Mouse (Mus musculus) limb, embryonic 14.5 days (tissue): ENCODE data around the gene Snapin. TPM values are rescaled to one million over a fixed set of nuclear protein-coding genes. Genes with fewer than 3 reads are reported as not detected.

ENCODE experiments used
- ATAC-seq: fragments of 200-750 bp; cut with Nextera tagmentation; 2 replicates; pipeline ENCODE4 v1.8.0; 2017; ENCODE audit warnings: low read depth, moderate number of reproducible peaks, moderate TSS enrichment; ENCODE audit not compliant: low FRiP score
- DNase-seq: peaks from one replicate; pipeline ENCODE4 v3.0.0-alpha.2; 2015; ENCODE audit warnings: low spot score
- H3K27ac ChIP-seq: fragments of 300-500 bp; sonication (generic); replicated peaks from 2 replicates; pipeline ENCODE4 v1.5.1; 2014; ENCODE audit warnings: low read depth, mild to moderate bottlenecking, low read length, moderate library complexity, mixed read lengths
- H3K27me3 ChIP-seq: fragments of 300-500 bp; sonication (generic); 2 replicates; pipeline ENCODE4 v1.6.1; 2014; ENCODE audit warnings: low read length, mixed read lengths; ENCODE audit not compliant: control insufficient read depth, insufficient read depth
- H3K36me3 ChIP-seq: fragments of 300-500 bp; sonication (generic); 2 replicates; pipeline ENCODE4 v1.6.1; 2014; ENCODE audit warnings: mild to moderate bottlenecking, low read length, moderate library complexity, mixed read lengths; ENCODE audit not compliant: control insufficient read depth, insufficient read depth
- H3K4me1 ChIP-seq: fragments of 300-500 bp; sonication (generic); 2 replicates; pipeline ENCODE4 v1.6.1; 2014; ENCODE audit warnings: antibody characterized with exemption, low read length, mixed read lengths; ENCODE audit not compliant: control insufficient read depth, insufficient read depth
- H3K4me2 ChIP-seq: fragments of 300-500 bp; sonication (generic); replicated peaks from 2 replicates; pipeline ENCODE4 v1.6.1; 2014; ENCODE audit warnings: low read depth, mild to moderate bottlenecking, low read length, moderate library complexity; ENCODE audit not compliant: severe bottlenecking
- H3K4me3 ChIP-seq: fragments of 300-500 bp; sonication (generic); replicated peaks from 2 replicates; pipeline ENCODE4 v1.5.1; 2014; ENCODE audit warnings: low read length
- H3K9ac ChIP-seq: fragments of 300-500 bp; sonication (generic); 2 replicates; pipeline ENCODE4 v1.6.1; 2014; ENCODE audit warnings: mild to moderate bottlenecking, low read depth, low read length, moderate library complexity; ENCODE audit not compliant: severe bottlenecking
- H3K9me3 ChIP-seq: fragments of 300-500 bp; sonication (generic); 2 replicates; pipeline ENCODE4 v1.6.1; 2016; ENCODE audit warnings: low read length; ENCODE audit not compliant: control insufficient read depth
- POLR2A ChIP-seq: fragments of 200-500 bp; IDR thresholded peaks from 2 replicates; pipeline ENCODE4 v1.8.0; 2012; ENCODE audit warnings: inconsistent platforms, mild to moderate bottlenecking, moderate library complexity, borderline replicate concordance; ENCODE audit not compliant: insufficient read depth, insufficient read length; ENCODE audit errors: extremely low read depth
- WGBS: fragments of 180-500 bp; shearing (Covaris S2); extraction: QIAGEN DNeasy Blood & Tissue Kit; methylation state at CpG from one replicate; pipeline ENCODE4 v1.1.7; 2014; 5-methylcytosine and 5-hydroxymethylcytosine counted together
- polyA plus RNA-seq, 2 experiments: library from polyadenylated mRNA; depleted of rRNA in 1 of 2; stranded (reverse) in 1 of 2; unstranded in 1 of 2; fragments of >200 nt; fragmentation: Nextera tagmentation in 1 of 2; extraction: Ambion mirVana in 1 of 2; gene quantifications; 2 replicates each; pipeline versions ENCODE4 v1.2.1 to v1.2.3; 2012 to 2014

The Snapin gene
- polyA plus RNA-seq, 2 experiments, result 54.8 to 87.6 TPM

- Histone ChIP-seq H3K9me3 (no peaks in the 10 kb centered on the region), H3K36me3 (no peaks in the 10 kb centered on the region), H3K27me3 (peaks cover 41% of the 10 kb centered on the region), H3K4me2 (peak overlapping the region; percentile 79), H3K27ac (no peak overlapping the region), H3K4me3 (peak overlapping the region; percentile 40), H3K4me1 (0 out of 2 replicates have a peak, but pooled peaks cover 2% of the 10 kb centered on the region), H3K9ac (peak overlapping the region; percentile 17; the same call in 1 of the 2 replicates)
- ATAC-seq, result no peak
- no peak for TF ChIP-seq POLR2A
- no peak for DNase-seq
- 11% methylated on average over 37 of the region's 37 CpGs for WGBS
Observed at GRCm38 (mm10) chr3:90464552-90465080, 26.2 kb downstream of the Snapin start.

- H3K9me3 ChIP-seq, result no peaks in the 10 kb centered on the region
- peaks cover 41% of the 10 kb centered on the region for H3K27me3 ChIP-seq
- DNase-seq, result no peak
- ATAC-seq, result no peak
- 0 out of 2 replicates have a peak, but pooled peaks cover 2% of the 10 kb centered on the region for H3K4me1 ChIP-seq
- H3K27ac ChIP-seq, result no peak overlapping the region
- WGBS, result 41% methylated on average over 7 of the region's 7 CpGs
- no peak for TF ChIP-seq POLR2A
- no peak overlapping the region for H3K9ac ChIP-seq
- H3K4me3 ChIP-seq, result no peak overlapping the region
- no peaks in the 10 kb centered on the region for H3K36me3 ChIP-seq
- no peak overlapping the region for H3K4me2 ChIP-seq
Observed at GRCm38 (mm10) chr3:90462579-90462978, 28.3 kb downstream of the Snapin start.

- Histone ChIP-seq H3K4me2 (no peak overlapping the region), H3K36me3 (no peaks in the 10 kb centered on the region), H3K27ac (no peak overlapping the region), H3K4me1 (0 out of 2 replicates have a peak, but pooled peaks cover 2% of the 10 kb centered on the region), H3K27me3 (peaks cover 41% of the 10 kb centered on the region), H3K9me3 (no peaks in the 10 kb centered on the region), H3K4me3 (no peak overlapping the region), H3K9ac (no peak overlapping the region)
- WGBS, result 86% methylated on average over 3 of the region's 3 CpGs
- ATAC-seq (no peak), DNase-seq (no peak)
- no peak for TF ChIP-seq POLR2A
Observed at GRCm38 (mm10) chr3:90461935-90462334, 28.9 kb downstream of the Snapin start.

GRCm38 (mm10) chr3:90460315-90460714 is 30.5 kb downstream of the Snapin start:
- Histone ChIP-seq H3K27me3 (peaks cover 30% of the 10 kb centered on the region), H3K4me2 (no peak overlapping the region), H3K27ac (no peak overlapping the region), H3K9ac (no peak overlapping the region), H3K4me1 (no peaks in the 10 kb centered on the region), H3K36me3 (no peaks in the 10 kb centered on the region), H3K9me3 (no peaks in the 10 kb centered on the region), H3K4me3 (no peak overlapping the region)
- DNase-seq (no peak), ATAC-seq (no peak)
- WGBS, result 72% methylated on average over 5 of the region's 5 CpGs
- TF ChIP-seq POLR2A, result no peak

- Histone ChIP-seq H3K27me3 (peaks cover 24% of the 10 kb centered on the region), H3K36me3 (no peaks in the 10 kb centered on the region), H3K27ac (no peak overlapping the region), H3K9me3 (no peaks in the 10 kb centered on the region), H3K4me2 (no peak overlapping the region), H3K4me3 (no peak overlapping the region), H3K9ac (no peak overlapping the region), H3K4me1 (no peaks in the 10 kb centered on the region)
- WGBS, result 80% methylated on average over 9 of the region's 9 CpGs
- ATAC-seq (no peak), DNase-seq (no peak)
- TF ChIP-seq POLR2A, result no peak
Observed at GRCm38 (mm10) chr3:90459727-90460126, 31.1 kb downstream of the Snapin start.
